Mouse (Mus musculus): ENCODE results near the gene Alad. TPM values are rescaled to one million over a fixed set of nuclear protein-coding genes. Genes with fewer than 3 reads are reported as not detected.

The Alad gene
- total RNA-seq, 2 experiments from 2014 or later, result 28.0 to 28.4 TPM

Other genes starting within 250 kb of the Alad start
- 10 to 100 TPM; 34.5 to 38.9 TPM for gene Fkbp15, start 159.4 kb downstream of the Alad start, total RNA-seq (2021)
- 10 to 100 TPM; 14.2 to 15.2 TPM for gene Slc31a1, start 159.2 kb downstream of the Alad start, total RNA-seq (2021)
- 10 to 100 TPM; 44.0 to 44.1 TPM for gene Cdc26, start 111.3 kb downstream of the Alad start, total RNA-seq (2021)
- gene Prpf4, start 111.1 kb downstream of the Alad start, total RNA-seq (2021), result 10 to 100 TPM; 12.1 to 12.4 TPM
- not detected for gene Rnf183, start 84.7 kb downstream of the Alad start, total RNA-seq (2021)
- gene Wdr31, start 49.0 kb downstream of the Alad start, total RNA-seq (2021), result 1 to 10 TPM; 7.8 to 8.9 TPM
- gene Bspry, start 39.9 kb downstream of the Alad start, total RNA-seq (2021), result under 1 TPM; 0.27 to 0.54 TPM
- gene Hdhd3, start 16.5 kb downstream of the Alad start, total RNA-seq (2021), result 10 to 100 TPM in 1 of 2 experiments, 1 to 10 TPM in 1; 9.8 to 10.4 TPM
- gene Pole3, start 5.2 kb upstream of the Alad start, total RNA-seq (2021), result 10 to 100 TPM; 22.5 to 23.1 TPM
- gene 4933430I17Rik, start 5.5 kb upstream of the Alad start, total RNA-seq (2021), result under 1 TPM; 0.29 to 0.47 TPM
- gene Rgs3, start 39.9 kb upstream of the Alad start, total RNA-seq (2021), result 10 to 100 TPM; 28.2 to 32.3 TPM

Measured in left cerebral cortex, postnatal 36 days (tissue).